Mouse (Mus musculus) forebrain, embryonic 13.5 days (tissue): ENCODE data around the gene Prdm8. TPM values are rescaled to one million over a fixed set of nuclear protein-coding genes. Genes with fewer than 3 reads are reported as not detected.

Source experiments
- ATAC-seq: fragments of 200-750 bp; cut with Nextera tagmentation; 2 replicates; pipeline ENCODE4 v1.8.0; 2017
- H3K27ac ChIP-seq: fragments of 300-500 bp; sonication (generic); 2 replicates; pipeline ENCODE4 v1.5.1; 2015; ENCODE audit warnings: inconsistent platforms, mild to moderate bottlenecking, moderate library complexity
- H3K27me3 ChIP-seq: fragments of 300-500 bp; sonication (generic); 2 replicates; pipeline ENCODE4 v1.6.1; 2015; ENCODE audit warnings: mild to moderate bottlenecking, inconsistent platforms
- H3K36me3 ChIP-seq: fragments of 300-500 bp; sonication (generic); 2 replicates; pipeline ENCODE4 v1.6.1; 2015; ENCODE audit warnings: mild to moderate bottlenecking, inconsistent platforms; ENCODE audit not compliant: poor library complexity, severe bottlenecking
- H3K4me1 ChIP-seq: fragments of 300-500 bp; sonication (generic); 2 replicates; pipeline ENCODE4 v1.6.1; 2015; ENCODE audit warnings: inconsistent platforms
- H3K4me2 ChIP-seq: fragments of 300-500 bp; sonication (generic); 2 replicates; pipeline ENCODE4 v1.6.1; 2015; ENCODE audit warnings: inconsistent platforms, mild to moderate bottlenecking, moderate library complexity
- H3K4me3 ChIP-seq: fragments of 300-500 bp; sonication (generic); 2 replicates; pipeline ENCODE4 v1.5.1; 2015; ENCODE audit warnings: mild to moderate bottlenecking, inconsistent platforms
- H3K9ac ChIP-seq: fragments of 300-500 bp; sonication (generic); 2 replicates; pipeline ENCODE4 v1.6.1; 2015; ENCODE audit warnings: mild to moderate bottlenecking, inconsistent platforms
- H3K9me3 ChIP-seq: fragments of 300-500 bp; sonication (generic); replicated peaks from 2 replicates; pipeline ENCODE4 v1.6.1; 2016; ENCODE audit warnings: inconsistent platforms
- WGBS: fragments of 180-500 bp; shearing (Covaris S2); methylation state at CpG from one replicate; pipeline ENCODE4 v1.1.7; 2015; 5-methylcytosine and 5-hydroxymethylcytosine counted together
- polyA plus RNA-seq: library from polyadenylated mRNA; unstranded; fragments of >200 nt; fragmentation: Nextera tagmentation; extraction: Ambion mirVana; gene quantifications from 2 replicates; pipeline ENCODE4 v1.2.1, GENCODE M21; 2015

Prdm8 gene
- polyA plus RNA-seq, 1 experiment from 2014 or later: 4.2 TPM

- no peak; the same call in 1 of the 2 replicates for ATAC-seq
- peaks cover 29% of the 10 kb centered on the region for H3K4me1 ChIP-seq
- H3K36me3 ChIP-seq: no peaks in the 10 kb centered on the region
- no peaks in the 10 kb centered on the region for H3K9me3 ChIP-seq
- no peak overlapping the region for H3K9ac ChIP-seq
- H3K27me3 ChIP-seq: peaks cover 78% of the 10 kb centered on the region
- no peak overlapping the region for H3K27ac ChIP-seq
- 0 out of 2 replicates have a peak overlapping the region, but pooled peaks have one; percentile 4 for H3K4me3 ChIP-seq
- H3K4me2 ChIP-seq: peak overlapping the region; percentile 39
- WGBS: under 1% methylated on average over 31 of the region's 31 CpGs
Observed at GRCm38 (mm10) chr5:98189181-98190180, 22.5 kb downstream of the Prdm8 start.

DNA sequence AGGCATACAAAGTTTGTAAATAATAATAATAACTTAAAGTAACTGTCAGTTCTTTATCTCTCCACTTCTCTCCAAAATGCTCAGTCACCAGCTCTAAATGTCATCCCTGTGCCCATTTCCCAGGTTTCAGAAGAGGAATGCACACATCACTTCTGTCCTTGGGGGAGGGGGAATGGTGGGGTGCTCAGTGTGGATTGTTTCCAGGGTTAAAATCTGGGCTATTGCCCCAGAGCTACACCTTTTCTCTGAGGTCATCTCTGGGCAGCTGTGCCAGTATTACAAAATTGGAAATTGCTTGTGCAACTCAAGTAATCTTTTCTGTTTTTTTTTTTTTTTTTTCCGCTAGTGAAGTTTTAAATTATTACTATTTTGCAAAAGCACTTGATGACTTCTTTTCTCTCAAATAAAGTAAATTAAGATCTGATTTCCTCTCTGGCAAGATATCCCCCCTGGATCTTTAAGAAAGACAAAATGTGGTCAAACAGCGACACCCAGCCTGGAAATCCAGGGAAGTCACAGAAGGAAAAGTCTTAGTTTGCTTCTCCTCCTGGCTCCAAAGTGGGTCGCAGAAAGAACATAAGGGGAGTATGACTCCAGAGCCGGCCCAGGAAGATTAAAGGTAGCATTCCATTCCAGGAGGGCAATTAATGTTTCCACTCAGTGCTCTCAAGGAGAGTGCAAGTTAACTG, 25.4 kb downstream of the Prdm8 start:
- WGBS: 20% methylated on average over 4 of the region's 4 CpGs
- ATAC-seq: no peak
- peaks cover 51% of the 10 kb centered on the region for H3K27me3 ChIP-seq

GRCm38 (mm10) chr5:98194959-98195358, 28.0 kb downstream of the Prdm8 start:
- H3K9ac ChIP-seq: no peak overlapping the region
- no peaks in the 10 kb centered on the region for H3K9me3 ChIP-seq
- no peak overlapping the region for H3K27ac ChIP-seq
- no peak overlapping the region for H3K4me2 ChIP-seq
- peaks cover 30% of the 10 kb centered on the region for H3K27me3 ChIP-seq
- 87% methylated on average over 1 of the region's 1 CpGs for WGBS
- no peaks in the 10 kb centered on the region for H3K36me3 ChIP-seq
- ATAC-seq: no peak
- peaks cover 3% of the 10 kb centered on the region; the same call in 1 of the 2 replicates for H3K4me1 ChIP-seq
- no peak overlapping the region for H3K4me3 ChIP-seq

More for the DNA sequence above, 25.4 kb downstream of the Prdm8 start:
- H3K4me2 ChIP-seq: no peak overlapping the region
- H3K9ac ChIP-seq: no peak overlapping the region
- no peaks in the 10 kb centered on the region for H3K9me3 ChIP-seq
- peaks cover 12% of the 10 kb centered on the region for H3K4me1 ChIP-seq
- H3K4me3 ChIP-seq: no peak overlapping the region
- no peak overlapping the region for H3K27ac ChIP-seq
- no peaks in the 10 kb centered on the region for H3K36me3 ChIP-seq

GRCm38 (mm10) chr5:98198412-98199218, 31.6 kb downstream of the Prdm8 start:
- Histone ChIP-seq H3K4me1 (no peaks in the 10 kb centered on the region), H3K9me3 (no peaks in the 10 kb centered on the region), H3K4me2 (no peak overlapping the region), H3K4me3 (no peak overlapping the region), H3K9ac (no peak overlapping the region), H3K36me3 (no peaks in the 10 kb centered on the region), H3K27me3 (0 out of 2 replicates have a peak, but pooled peaks cover 6% of the 10 kb centered on the region), H3K27ac (no peak overlapping the region)
- WGBS: 60% methylated on average over 7 of the region's 7 CpGs
- peak; percentile 24; the same call in 1 of the 2 replicates for ATAC-seq

- no peaks in the 10 kb centered on the region for H3K9me3 ChIP-seq
- H3K9ac ChIP-seq: no peak overlapping the region
- no peaks in the 10 kb centered on the region for H3K4me1 ChIP-seq
- no peaks in the 10 kb centered on the region for H3K36me3 ChIP-seq
- no peak for ATAC-seq
- H3K4me2 ChIP-seq: no peak overlapping the region
- H3K27ac ChIP-seq: no peak overlapping the region
- H3K4me3 ChIP-seq: no peak overlapping the region
- WGBS: 53% methylated on average over 7 of the region's 7 CpGs
- H3K27me3 ChIP-seq: 0 out of 2 replicates have a peak, but pooled peaks cover 4% of the 10 kb centered on the region
Observed at GRCm38 (mm10) chr5:98199219-98199552, 32.2 kb downstream of the Prdm8 start.

GRCm38 (mm10) chr5:98201606-98202005, 34.6 kb downstream of the Prdm8 start:
- Histone ChIP-seq H3K36me3 (no peaks in the 10 kb centered on the region), H3K4me2 (no peak overlapping the region), H3K27me3 (0 out of 2 replicates have a peak, but pooled peaks cover 4% of the 10 kb centered on the region), H3K4me1 (no peaks in the 10 kb centered on the region), H3K4me3 (no peak overlapping the region), H3K9me3 (no peaks in the 10 kb centered on the region), H3K27ac (no peak overlapping the region), H3K9ac (no peak overlapping the region)
- WGBS: 44% methylated on average over 3 of the region's 3 CpGs
- ATAC-seq: no peak

DNA sequence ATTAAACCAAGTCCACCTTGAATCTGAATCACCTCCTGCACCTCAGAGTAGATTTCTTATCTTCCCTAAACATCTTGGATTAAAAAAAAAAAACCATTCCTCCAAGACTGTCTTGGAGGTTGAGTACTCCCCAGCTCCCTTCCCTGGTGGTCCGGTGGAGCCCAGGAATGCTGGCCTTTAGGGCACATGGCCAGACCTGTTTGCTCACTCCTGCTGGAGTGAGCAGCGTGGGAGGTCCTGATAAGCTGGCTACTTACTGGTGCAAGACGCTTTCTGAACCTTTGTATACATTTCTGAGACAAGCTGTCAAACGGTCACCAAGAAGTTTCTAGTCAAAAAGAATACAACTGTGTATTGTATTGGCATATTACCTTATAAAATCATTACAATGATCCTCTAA, 36.0 kb downstream of the Prdm8 start:
- ATAC-seq: no peak
- Histone ChIP-seq H3K27ac (no peak overlapping the region), H3K27me3 (0 out of 2 replicates have a peak, but pooled peaks cover 4% of the 10 kb centered on the region), H3K9ac (no peak overlapping the region), H3K36me3 (no peaks in the 10 kb centered on the region), H3K9me3 (no peaks in the 10 kb centered on the region), H3K4me2 (no peak overlapping the region), H3K4me3 (no peak overlapping the region), H3K4me1 (no peaks in the 10 kb centered on the region)
- WGBS: 74% methylated on average over 4 of the region's 4 CpGs

- Histone ChIP-seq H3K9me3 (no peaks in the 10 kb centered on the region), H3K9ac (no peak overlapping the region), H3K36me3 (no peaks in the 10 kb centered on the region), H3K4me3 (no peak overlapping the region), H3K27ac (no peak overlapping the region), H3K4me2 (no peak overlapping the region), H3K4me1 (no peaks in the 10 kb centered on the region), H3K27me3 (no peaks in the 10 kb centered on the region)
- 66% methylated on average over 4 of the region's 4 CpGs for WGBS
- no peak for ATAC-seq
Observed at GRCm38 (mm10) chr5:98212501-98212900, 45.5 kb downstream of the Prdm8 start.

- no peaks in the 10 kb centered on the region for H3K36me3 ChIP-seq
- WGBS: 74% methylated on average over 4 of the region's 4 CpGs
- ATAC-seq: no peak
- H3K9me3 ChIP-seq: no peaks in the 10 kb centered on the region; the same call in 1 of the 2 replicates
- H3K4me1 ChIP-seq: 0 out of 2 replicates have a peak, but pooled peaks cover 4% of the 10 kb centered on the region
- H3K4me3 ChIP-seq: no peak overlapping the region
- no peaks in the 10 kb centered on the region for H3K27me3 ChIP-seq
- no peak overlapping the region for H3K4me2 ChIP-seq
- no peak overlapping the region for H3K27ac ChIP-seq
- no peak overlapping the region for H3K9ac ChIP-seq
Observed at GRCm38 (mm10) chr5:98221956-98222355, 55.0 kb downstream of the Prdm8 start.

DNA sequence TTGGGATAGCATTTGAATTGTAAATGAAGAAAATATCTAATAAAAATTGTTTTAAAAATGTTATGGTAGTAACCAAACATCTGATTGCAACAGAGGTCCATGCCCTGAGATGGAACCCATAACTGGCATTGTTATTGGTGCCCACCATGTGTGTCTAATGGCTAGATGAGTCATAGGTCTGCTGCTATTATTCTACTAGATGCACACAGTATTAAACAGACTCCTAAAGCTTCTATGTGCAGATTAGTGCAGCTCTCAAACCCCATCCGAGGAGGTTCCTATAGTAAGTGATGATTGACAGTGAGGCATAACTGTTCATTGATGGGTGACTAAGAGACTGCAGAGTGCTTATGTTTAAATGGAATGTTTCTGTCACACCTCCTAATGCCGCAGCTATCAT, 59.7 kb downstream of the Prdm8 start:
- Histone ChIP-seq H3K9ac (no peak overlapping the region), H3K4me1 (0 out of 2 replicates have a peak, but pooled peaks cover 4% of the 10 kb centered on the region), H3K27me3 (no peaks in the 10 kb centered on the region), H3K9me3 (no peaks in the 10 kb centered on the region; the same call in 1 of the 2 replicates), H3K27ac (no peak overlapping the region), H3K4me2 (no peak overlapping the region), H3K36me3 (no peaks in the 10 kb centered on the region), H3K4me3 (no peak overlapping the region)
- WGBS: 64% methylated on average over 2 of the region's 2 CpGs
- ATAC-seq: no peak

GRCm38 (mm10) chr5:98229456-98229855, 62.5 kb downstream of the Prdm8 start:
- no peak overlapping the region for H3K27ac ChIP-seq
- H3K4me2 ChIP-seq: no peak overlapping the region
- ATAC-seq: no peak
- no peaks in the 10 kb centered on the region for H3K4me1 ChIP-seq
- no peaks in the 10 kb centered on the region for H3K36me3 ChIP-seq
- no peak overlapping the region for H3K9ac ChIP-seq
- no peaks in the 10 kb centered on the region; the same call in 1 of the 2 replicates for H3K9me3 ChIP-seq
- 80% methylated on average over 6 of the region's 6 CpGs for WGBS
- no peaks in the 10 kb centered on the region for H3K27me3 ChIP-seq
- H3K4me3 ChIP-seq: no peak overlapping the region
